Mouse (Mus musculus) spleen, adult 12 weeks (tissue): ENCODE data around the gene Gsto2.

Experiments
- DNase-seq: peaks from one replicate; pipeline ENCODE4 v3.0.0; 2022; ENCODE audit warnings: low spot score

Gsto2 gene

GRCm38 (mm10) chr19:47891562-47892312 is 26.4 kb downstream of the Gsto2 start:
- DNase-seq, result no peak

GRCm38 (mm10) chr19:47893092-47893491 is 27.8 kb downstream of the Gsto2 start:
- DNase-seq, result no peak

GRCm38 (mm10) chr19:47898472-47899079 is 33.2 kb downstream of the Gsto2 start:
- no peak for DNase-seq

- DNase-seq, result no peak
Observed at GRCm38 (mm10) chr19:47900012-47900411, 34.7 kb downstream of the Gsto2 start.

GRCm38 (mm10) chr19:47900558-47900957 is 35.2 kb downstream of the Gsto2 start:
- no peak for DNase-seq

GRCm38 (mm10) chr19:47902316-47903201 is 37.2 kb downstream of the Gsto2 start:
- no peak for DNase-seq

GRCm38 (mm10) chr19:47903679-47904078 is 38.3 kb downstream of the Gsto2 start:
- DNase-seq, result no peak

GRCm38 (mm10) chr19:47905081-47905480 is 39.7 kb downstream of the Gsto2 start:
- DNase-seq, result no peak

- DNase-seq, result no peak
Observed at GRCm38 (mm10) chr19:47905603-47906002, 40.3 kb downstream of the Gsto2 start.

- no peak for DNase-seq
Observed at GRCm38 (mm10) chr19:47907596-47907995, 42.3 kb downstream of the Gsto2 start.

GRCm38 (mm10) chr19:47908961-47909371 is 43.6 kb downstream of the Gsto2 start:
- no peak for DNase-seq

GRCm38 (mm10) chr19:47909387-47910116 is 44.2 kb downstream of the Gsto2 start:
- no peak for DNase-seq

- no peak for DNase-seq
Observed at GRCm38 (mm10) chr19:47910117-47910618, 44.8 kb downstream of the Gsto2 start.

GRCm38 (mm10) chr19:47910751-47911150 is 45.4 kb downstream of the Gsto2 start:
- no peak for DNase-seq

- DNase-seq, result no peak
Observed at GRCm38 (mm10) chr19:47913344-47913743, 48.0 kb downstream of the Gsto2 start.

- DNase-seq, result no peak
Observed at GRCm38 (mm10) chr19:47914191-47914590, 48.9 kb downstream of the Gsto2 start.

GRCm38 (mm10) chr19:47915251-47915650 is 49.9 kb downstream of the Gsto2 start:
- DNase-seq, result no peak

GRCm38 (mm10) chr19:47917396-47917795 is 52.1 kb downstream of the Gsto2 start:
- no peak for DNase-seq

- DNase-seq, result no peak
Observed at GRCm38 (mm10) chr19:47918016-47918415, 52.7 kb downstream of the Gsto2 start.

GRCm38 (mm10) chr19:47918455-47919101 is 53.2 kb downstream of the Gsto2 start:
- peak; percentile 23 for DNase-seq
